Mouse (Mus musculus): ENCODE results near the gene Ryr2. TPM values are rescaled to one million over a fixed set of nuclear protein-coding genes. Genes with fewer than 3 reads are reported as not detected.

Gene Ryr2
- polyA plus RNA-seq, 1 experiment from 2014 or later = 0.28 TPM

DNA sequence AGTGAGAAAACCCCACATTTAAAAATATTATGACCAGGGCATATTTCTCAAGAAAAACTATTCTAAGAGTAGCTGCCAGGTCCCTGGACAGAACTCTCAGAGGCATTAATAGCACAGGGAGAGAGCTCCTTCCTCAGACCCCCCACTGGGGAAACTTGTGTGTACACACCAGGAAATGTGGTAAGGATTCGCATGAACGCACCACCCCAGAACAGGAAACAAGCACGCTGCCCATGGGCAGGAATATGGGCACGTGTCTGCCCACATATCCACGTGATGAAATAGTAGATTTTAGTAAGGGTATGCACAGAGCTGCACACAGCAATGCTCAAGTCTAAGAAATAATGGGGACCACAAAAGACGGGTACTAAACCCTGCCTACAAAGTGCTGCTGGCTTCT lies 72.8 kb downstream of the Ryr2 start:
- no peak overlapping the region for H3K4me2 ChIP-seq
- H3K27ac ChIP-seq = no peak overlapping the region
- no peaks in the 10 kb centered on the region for H3K4me1 ChIP-seq (replicated peaks)
- H3K36me3 ChIP-seq = no peaks in the 10 kb centered on the region
- no peaks in the 10 kb centered on the region for H3K9me3 ChIP-seq
- ATAC-seq (ENCODE audit: insufficient number of reproducible peaks, insufficient read depth, low FRiP score, low TSS enrichment, low read depth) = no peak
- H3K4me3 ChIP-seq (replicated peaks) = no peak overlapping the region
- no peak overlapping the region for H3K9ac ChIP-seq (replicated peaks)
- no peaks in the 10 kb centered on the region for H3K27me3 ChIP-seq
- 77% methylated on average over 6 of the region's 6 CpGs for WGBS

DNA sequence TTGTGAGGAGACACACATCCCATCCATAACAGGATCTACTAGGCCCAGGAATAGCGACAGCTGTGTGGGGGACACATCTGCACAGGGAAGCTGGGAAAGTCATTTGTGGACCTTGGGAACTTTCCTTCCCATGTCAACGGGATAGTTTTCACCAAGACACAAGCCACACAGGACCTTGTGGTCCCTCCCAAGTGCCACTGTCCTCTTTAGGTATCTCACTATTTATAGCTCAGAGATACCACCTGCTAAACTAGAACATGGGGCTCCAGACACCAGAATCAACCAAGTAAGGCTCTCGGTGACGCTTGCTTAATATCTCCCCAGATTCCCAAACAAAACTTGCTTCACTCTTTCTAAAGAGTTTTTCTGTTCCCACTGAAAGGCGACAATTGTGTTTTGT lies 73.5 kb downstream of the Ryr2 start:
- H3K4me2 ChIP-seq = no peak overlapping the region
- no peak overlapping the region for H3K4me3 ChIP-seq (replicated peaks)
- H3K27me3 ChIP-seq = no peaks in the 10 kb centered on the region
- H3K9me3 ChIP-seq = no peaks in the 10 kb centered on the region
- H3K9ac ChIP-seq (replicated peaks) = no peak overlapping the region
- no peaks in the 10 kb centered on the region for H3K36me3 ChIP-seq
- no peak overlapping the region for H3K27ac ChIP-seq
- ATAC-seq (ENCODE audit: insufficient number of reproducible peaks, insufficient read depth, low FRiP score, low TSS enrichment, low read depth) = no peak
- WGBS = 86% methylated on average over 5 of the region's 5 CpGs
- H3K4me1 ChIP-seq (replicated peaks) = no peaks in the 10 kb centered on the region

DNA sequence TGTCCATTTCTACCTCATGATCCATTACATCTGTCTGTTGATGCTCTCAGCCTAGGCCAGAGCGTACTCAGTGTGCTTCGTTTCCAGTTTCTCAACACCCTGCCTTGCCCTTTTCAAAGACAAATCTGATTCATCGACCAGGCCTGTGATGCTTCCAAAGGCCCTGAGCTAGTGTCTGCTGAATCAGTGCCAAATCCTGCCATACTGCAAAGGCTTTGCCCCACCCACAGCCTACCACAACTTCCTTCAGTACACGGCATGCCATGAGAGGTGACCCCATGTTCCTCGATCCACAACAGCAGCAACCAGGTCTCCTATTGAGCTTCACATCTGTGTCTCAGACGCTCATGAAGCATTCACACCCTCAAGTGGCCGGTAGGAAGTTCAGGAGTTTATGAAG lies 76.9 kb downstream of the Ryr2 start:
- Histone ChIP-seq H3K9ac (replicated peaks) (no peak overlapping the region), H3K4me3 (replicated peaks) (no peak overlapping the region), H3K27ac (no peak overlapping the region), H3K4me2 (no peak overlapping the region), H3K4me1 (replicated peaks) (peaks cover 3% of the 10 kb centered on the region; the same call in 1 of the 2 replicates), H3K27me3 (no peaks in the 10 kb centered on the region), H3K36me3 (no peaks in the 10 kb centered on the region), H3K9me3 (no peaks in the 10 kb centered on the region)
- WGBS = 88% methylated on average over 7 of the region's 7 CpGs
- ATAC-seq (ENCODE audit: insufficient number of reproducible peaks, insufficient read depth, low FRiP score, low TSS enrichment, low read depth) = no peak

DNA sequence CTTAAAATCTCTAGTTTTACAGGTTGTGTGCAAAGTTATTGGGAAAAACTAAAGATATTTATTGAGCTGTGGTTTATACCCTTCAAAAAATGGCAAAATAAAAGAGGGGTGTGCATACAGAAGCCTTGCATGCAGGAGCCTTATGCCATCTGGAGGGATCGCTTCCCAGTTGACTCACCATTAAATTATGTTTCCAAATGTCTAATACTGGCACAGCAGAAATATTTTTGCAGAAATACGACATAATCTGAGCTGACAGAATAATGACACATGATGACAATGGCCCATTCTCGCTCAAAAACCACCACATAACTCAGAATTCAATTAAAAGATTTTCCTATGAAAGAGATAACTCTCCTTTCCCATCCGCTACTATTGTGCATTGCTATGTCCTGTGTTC lies 77.4 kb downstream of the Ryr2 start:
- Histone ChIP-seq H3K36me3 (no peaks in the 10 kb centered on the region), H3K27ac (no peak overlapping the region), H3K4me1 (replicated peaks) (peaks cover 3% of the 10 kb centered on the region; the same call in 1 of the 2 replicates), H3K9me3 (no peaks in the 10 kb centered on the region), H3K4me2 (no peak overlapping the region), H3K4me3 (replicated peaks) (no peak overlapping the region), H3K27me3 (no peaks in the 10 kb centered on the region), H3K9ac (replicated peaks) (no peak overlapping the region)
- 90% methylated on average over 4 of the region's 4 CpGs for WGBS
- no peak for ATAC-seq (ENCODE audit: insufficient number of reproducible peaks, insufficient read depth, low FRiP score, low TSS enrichment, low read depth)

DNA sequence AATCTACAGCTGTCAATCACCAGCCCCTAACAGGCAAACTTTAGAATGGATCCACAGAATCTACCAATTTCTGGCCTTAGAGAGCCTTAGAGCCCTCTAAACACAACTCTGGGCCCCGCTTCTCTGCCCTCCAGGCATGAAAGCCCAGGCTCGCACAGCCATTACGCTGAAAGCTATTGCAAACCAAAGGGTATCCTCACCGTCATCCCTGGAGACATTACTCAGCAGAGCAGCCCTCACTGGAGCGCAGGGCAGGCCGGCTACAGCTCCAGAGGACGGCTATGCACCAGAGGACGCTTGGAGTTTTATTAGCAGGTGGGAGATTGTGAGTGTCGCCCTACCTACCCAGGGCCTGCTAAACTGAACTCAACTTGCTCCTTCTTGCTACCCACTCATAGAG lies 88.7 kb downstream of the Ryr2 start:
- 73% methylated on average over 9 of the region's 9 CpGs for WGBS

DNA sequence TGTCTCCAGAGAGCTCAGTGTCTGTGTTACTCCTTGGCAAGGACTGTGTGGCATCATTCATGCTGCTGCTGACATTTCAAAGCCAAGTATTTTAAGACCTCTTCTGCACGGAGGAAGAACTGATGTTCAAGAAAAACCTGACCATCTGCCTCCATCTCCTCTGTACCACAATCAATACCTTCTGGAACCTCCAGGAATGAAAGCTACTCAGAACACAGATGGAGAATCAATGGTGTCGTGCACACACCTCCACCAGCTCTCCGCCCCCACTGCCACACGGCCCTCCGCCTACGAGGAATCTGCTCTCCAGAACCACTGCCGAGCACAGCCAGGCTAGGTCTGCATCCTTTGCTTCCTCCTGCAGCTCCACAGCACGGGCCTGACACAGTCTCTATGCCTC lies 92.8 kb downstream of the Ryr2 start:
- Histone ChIP-seq H3K9me3 (no peaks in the 10 kb centered on the region), H3K4me2 (no peak overlapping the region), H3K27ac (no peak overlapping the region), H3K4me3 (replicated peaks) (no peak overlapping the region), H3K27me3 (no peaks in the 10 kb centered on the region), H3K36me3 (no peaks in the 10 kb centered on the region), H3K4me1 (replicated peaks) (no peaks in the 10 kb centered on the region), H3K9ac (replicated peaks) (no peak overlapping the region)
- ATAC-seq (ENCODE audit: insufficient number of reproducible peaks, insufficient read depth, low FRiP score, low TSS enrichment, low read depth) = no peak
- 75% methylated on average over 8 of the region's 8 CpGs for WGBS

More for the DNA sequence above, 88.7 kb downstream of the Ryr2 start:
- no peaks in the 10 kb centered on the region for H3K27me3 ChIP-seq
- H3K4me2 ChIP-seq = no peak overlapping the region
- H3K36me3 ChIP-seq = no peaks in the 10 kb centered on the region
- no peak overlapping the region for H3K9ac ChIP-seq (replicated peaks)
- no peaks in the 10 kb centered on the region for H3K4me1 ChIP-seq (replicated peaks)
- no peak for ATAC-seq (ENCODE audit: insufficient number of reproducible peaks, insufficient read depth, low FRiP score, low TSS enrichment, low read depth)
- H3K4me3 ChIP-seq (replicated peaks) = no peak overlapping the region
- H3K9me3 ChIP-seq = no peaks in the 10 kb centered on the region
- H3K27ac ChIP-seq = no peak overlapping the region

DNA sequence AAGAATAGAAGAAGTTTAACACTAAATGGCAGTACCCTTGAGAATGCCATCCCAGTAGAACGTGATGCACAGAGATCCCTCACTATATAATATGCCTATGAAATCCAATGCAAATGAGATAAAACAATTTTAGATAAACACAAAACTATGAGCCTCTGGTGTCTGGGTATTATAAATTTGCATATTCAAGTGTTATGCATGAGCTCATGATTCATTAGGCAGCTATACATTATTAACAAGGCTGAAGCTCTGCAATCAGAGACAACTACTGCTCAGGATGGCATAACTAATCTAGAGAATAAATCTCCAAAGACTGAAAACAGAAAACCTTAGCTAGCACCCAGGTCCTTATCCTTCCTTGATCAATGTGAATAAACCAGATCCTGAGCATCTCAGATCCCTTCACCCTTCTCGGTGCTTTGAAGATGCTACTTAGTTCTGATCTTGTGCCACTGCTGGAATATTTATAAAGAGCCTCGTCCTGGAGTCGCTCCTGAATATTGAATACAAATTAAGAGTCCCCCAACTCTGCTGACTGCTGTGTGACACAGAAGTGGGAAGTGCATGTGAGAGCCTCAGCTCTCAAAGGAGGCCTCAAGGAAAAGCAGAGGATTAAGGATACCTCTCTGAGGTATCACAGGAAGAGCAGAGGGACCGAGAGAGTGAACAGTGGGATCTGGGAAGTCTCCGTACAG lies 97.6 kb downstream of the Ryr2 start:
- Histone ChIP-seq H3K9ac (replicated peaks) (no peak overlapping the region), H3K4me2 (no peak overlapping the region), H3K9me3 (no peaks in the 10 kb centered on the region), H3K27ac (no peak overlapping the region), H3K27me3 (no peaks in the 10 kb centered on the region), H3K36me3 (no peaks in the 10 kb centered on the region), H3K4me1 (replicated peaks) (no peaks in the 10 kb centered on the region), H3K4me3 (replicated peaks) (no peak overlapping the region)
- ATAC-seq (ENCODE audit: insufficient number of reproducible peaks, insufficient read depth, low FRiP score, low TSS enrichment, low read depth) = no peak
- WGBS = 78% methylated on average over 6 of the region's 6 CpGs

DNA sequence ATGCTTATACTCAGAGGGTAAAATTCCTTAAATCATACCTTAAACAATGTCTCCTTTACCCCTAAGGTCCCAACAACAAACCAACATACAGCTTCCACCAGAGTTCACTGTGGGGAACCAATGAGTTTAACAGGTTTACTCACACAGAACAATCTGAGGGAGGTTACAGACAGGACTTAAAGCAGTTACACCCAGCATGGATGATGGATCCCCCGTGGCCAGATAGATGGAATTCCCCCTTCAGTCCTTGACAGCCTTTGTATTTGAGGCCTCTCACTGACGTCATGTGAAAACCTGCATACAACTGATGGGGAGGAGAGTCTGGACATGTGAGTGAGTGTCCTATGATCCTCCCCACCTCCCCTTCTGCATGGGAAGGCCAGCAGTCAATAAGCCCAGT lies 99.2 kb downstream of the Ryr2 start:
- Histone ChIP-seq H3K4me2 (no peak overlapping the region), H3K9me3 (no peaks in the 10 kb centered on the region)
- 73% methylated on average over 2 of the region's 2 CpGs for WGBS

DNA sequence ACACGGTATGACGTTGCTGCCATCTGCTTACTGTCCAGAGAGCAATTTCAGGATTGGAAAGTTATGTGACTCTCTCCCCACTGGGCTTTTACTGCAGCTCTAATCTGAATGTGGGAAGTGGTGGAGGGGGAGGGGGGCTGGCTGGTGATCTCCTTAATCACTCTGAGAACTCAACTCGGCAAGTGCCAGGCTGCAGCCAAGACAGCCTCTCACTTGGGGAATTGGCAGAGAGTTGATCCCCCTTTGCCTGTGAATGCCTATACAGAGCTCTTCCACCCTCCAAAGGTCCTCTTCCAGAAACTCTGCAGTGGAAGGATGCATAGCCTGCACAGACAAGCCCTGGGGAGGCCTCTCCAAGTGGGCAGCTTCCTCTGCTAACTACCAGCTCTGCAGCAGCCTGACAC lies 104.9 kb downstream of the Ryr2 start:
- no peak overlapping the region for H3K27ac ChIP-seq
- no peak for ATAC-seq (ENCODE audit: insufficient number of reproducible peaks, insufficient read depth, low FRiP score, low TSS enrichment, low read depth)
- 0 out of 2 replicates have a peak, but pooled peaks cover 5% of the 10 kb centered on the region for H3K4me1 ChIP-seq (replicated peaks)
- H3K9ac ChIP-seq (replicated peaks) = no peak overlapping the region
- no peaks in the 10 kb centered on the region for H3K9me3 ChIP-seq
- H3K4me3 ChIP-seq (replicated peaks) = no peak overlapping the region
- no peaks in the 10 kb centered on the region for H3K27me3 ChIP-seq
- 37% methylated on average over 3 of the region's 3 CpGs for WGBS
- no peak overlapping the region for H3K4me2 ChIP-seq
- no peaks in the 10 kb centered on the region for H3K36me3 ChIP-seq

More for the DNA sequence above, 99.2 kb downstream of the Ryr2 start:
- no peaks in the 10 kb centered on the region for H3K36me3 ChIP-seq
- H3K27ac ChIP-seq = no peak overlapping the region
- H3K9ac ChIP-seq (replicated peaks) = no peak overlapping the region
- H3K27me3 ChIP-seq = no peaks in the 10 kb centered on the region
- ATAC-seq (ENCODE audit: insufficient number of reproducible peaks, insufficient read depth, low FRiP score, low TSS enrichment, low read depth) = no peak
- H3K4me1 ChIP-seq (replicated peaks) = no peaks in the 10 kb centered on the region
- no peak overlapping the region for H3K4me3 ChIP-seq (replicated peaks)

DNA sequence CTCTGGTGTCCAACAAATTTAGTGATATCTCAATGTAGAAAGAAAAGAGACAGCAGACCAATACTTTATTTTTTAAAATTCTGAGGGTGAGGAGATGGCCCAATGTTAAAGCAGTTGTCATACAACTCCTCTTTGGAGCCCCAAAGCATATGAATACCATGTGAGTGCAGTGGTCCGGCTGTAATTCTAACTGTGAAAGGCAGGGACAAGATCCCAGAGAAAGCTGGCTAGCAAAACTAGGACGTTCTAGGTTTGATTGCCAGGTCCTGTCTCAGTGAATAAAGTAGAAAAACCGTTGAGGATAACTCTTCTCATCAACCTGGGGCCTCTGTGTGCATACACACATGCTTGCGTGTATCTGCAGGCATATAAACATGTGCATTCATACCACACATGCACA lies 106.9 kb downstream of the Ryr2 start:
- H3K27ac ChIP-seq = no peak overlapping the region
- H3K36me3 ChIP-seq = no peaks in the 10 kb centered on the region
- 79% methylated on average over 4 of the region's 4 CpGs for WGBS
- H3K9ac ChIP-seq (replicated peaks) = no peak overlapping the region
- H3K9me3 ChIP-seq = no peaks in the 10 kb centered on the region
- no peak for ATAC-seq (ENCODE audit: insufficient number of reproducible peaks, insufficient read depth, low FRiP score, low TSS enrichment, low read depth)
- no peak overlapping the region for H3K4me3 ChIP-seq (replicated peaks)
- no peak overlapping the region for H3K4me2 ChIP-seq
- 0 out of 2 replicates have a peak, but pooled peaks cover 5% of the 10 kb centered on the region for H3K4me1 ChIP-seq (replicated peaks)
- no peaks in the 10 kb centered on the region for H3K27me3 ChIP-seq

DNA sequence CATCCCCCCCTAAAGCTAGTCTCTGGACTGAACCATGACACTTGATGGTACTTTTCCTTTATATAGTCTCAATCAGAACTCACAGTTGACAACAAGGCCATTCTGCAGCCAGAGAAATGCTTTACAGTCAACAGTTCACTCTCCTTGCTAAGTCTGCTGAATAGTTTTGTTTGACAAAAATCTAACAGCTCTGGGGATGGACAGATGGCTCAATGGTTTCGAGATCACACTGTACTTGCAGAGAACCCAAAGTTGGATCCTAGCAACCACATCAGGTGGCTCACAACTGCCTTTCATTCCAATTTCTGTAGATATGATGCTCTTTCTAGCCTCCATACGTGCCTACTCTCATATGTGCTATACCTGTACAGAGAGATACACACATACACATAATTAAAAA lies 109.4 kb downstream of the Ryr2 start:
- no peak for ATAC-seq (ENCODE audit: insufficient number of reproducible peaks, insufficient read depth, low FRiP score, low TSS enrichment, low read depth)

DNA sequence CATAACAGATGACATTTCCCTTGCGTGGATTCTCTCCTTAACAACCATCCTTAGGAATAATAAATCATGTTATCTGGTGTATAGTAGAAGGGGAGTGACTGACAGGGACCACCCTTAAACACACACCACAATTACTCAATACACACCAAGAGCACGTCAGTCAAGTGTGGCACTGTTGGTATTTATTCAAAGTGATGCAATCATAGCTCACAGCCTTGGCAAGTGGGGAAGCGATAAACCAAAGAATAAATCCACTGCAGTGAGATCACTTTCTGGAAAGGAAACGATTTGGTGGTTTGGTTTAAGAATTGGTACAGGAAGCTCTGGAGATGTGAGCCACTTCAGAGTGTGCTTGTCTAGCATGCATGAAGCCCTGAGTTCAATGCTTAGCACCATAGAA lies 119.2 kb downstream of the Ryr2 start:
- Histone ChIP-seq H3K4me1 (replicated peaks) (no peaks in the 10 kb centered on the region), H3K9me3 (no peaks in the 10 kb centered on the region), H3K4me2 (no peak overlapping the region), H3K4me3 (replicated peaks) (no peak overlapping the region), H3K9ac (replicated peaks) (no peak overlapping the region), H3K27ac (no peak overlapping the region), H3K27me3 (no peaks in the 10 kb centered on the region), H3K36me3 (no peaks in the 10 kb centered on the region)
- 77% methylated on average over 4 of the region's 4 CpGs for WGBS
- ATAC-seq (ENCODE audit: insufficient number of reproducible peaks, insufficient read depth, low FRiP score, low TSS enrichment, low read depth) = no peak

More for the DNA sequence above, 109.4 kb downstream of the Ryr2 start:
- Histone ChIP-seq H3K36me3 (no peaks in the 10 kb centered on the region), H3K27me3 (no peaks in the 10 kb centered on the region), H3K27ac (no peak overlapping the region), H3K4me2 (no peak overlapping the region), H3K9ac (replicated peaks) (no peak overlapping the region), H3K9me3 (no peaks in the 10 kb centered on the region), H3K4me3 (replicated peaks) (no peak overlapping the region), H3K4me1 (replicated peaks) (0 out of 2 replicates have a peak, but pooled peaks cover 5% of the 10 kb centered on the region)
- WGBS = 73% methylated on average over 2 of the region's 2 CpGs
